Mouse (Mus musculus) embryonic facial prominence, embryonic 13.5 days (tissue): ENCODE results near the gene Abl2. TPM values are rescaled to one million over a fixed set of nuclear protein-coding genes. Genes with fewer than 3 reads are reported as not detected.

ENCODE experiments used
- ATAC-seq: fragments of 200-750 bp; cut with Nextera tagmentation; 2 replicates; pipeline ENCODE4 v1.8.0; 2017; ENCODE audit warnings: low read depth; ENCODE audit not compliant: insufficient number of reproducible peaks, insufficient read depth, low FRiP score, low TSS enrichment
- H3K27ac ChIP-seq: fragments of 300-500 bp; sonication (generic); 2 replicates; pipeline ENCODE4 v1.5.1; 2015; ENCODE audit warnings: moderate library complexity, mild to moderate bottlenecking, inconsistent platforms
- H3K27me3 ChIP-seq: fragments of 300-500 bp; sonication (generic); 2 replicates; pipeline ENCODE4 v1.6.1; 2015; ENCODE audit warnings: mild to moderate bottlenecking, inconsistent platforms
- H3K36me3 ChIP-seq: fragments of 300-500 bp; sonication (generic); 2 replicates; pipeline ENCODE4 v1.6.1; 2015; ENCODE audit warnings: mild to moderate bottlenecking, inconsistent platforms
- H3K4me1 ChIP-seq: fragments of 300-500 bp; sonication (generic); 2 replicates; pipeline ENCODE4 v1.6.1; 2015; ENCODE audit warnings: inconsistent platforms
- H3K4me2 ChIP-seq: fragments of 300-500 bp; sonication (generic); 2 replicates; pipeline ENCODE4 v1.6.1; 2015; ENCODE audit warnings: moderate library complexity, mild to moderate bottlenecking, inconsistent platforms
- H3K4me3 ChIP-seq: fragments of 300-500 bp; sonication (generic); 2 replicates; pipeline ENCODE4 v1.5.1; 2015; ENCODE audit warnings: mild to moderate bottlenecking, inconsistent platforms
- H3K9ac ChIP-seq: fragments of 300-500 bp; sonication (generic); 2 replicates; pipeline ENCODE4 v1.6.1; 2015; ENCODE audit warnings: mild to moderate bottlenecking, inconsistent platforms
- H3K9me3 ChIP-seq: fragments of 300-500 bp; sonication (generic); 2 replicates; pipeline ENCODE4 v1.6.1; 2016; ENCODE audit warnings: inconsistent platforms
- WGBS: fragments of 180-500 bp; shearing (Covaris S2); methylation state at CpG from one replicate; pipeline ENCODE4 v1.1.7; 2015; ENCODE audit warnings: mixed read lengths; 5-methylcytosine and 5-hydroxymethylcytosine counted together
- polyA plus RNA-seq: library from polyadenylated mRNA; unstranded; fragments of >200 nt; fragmentation: Nextera tagmentation; extraction: Ambion mirVana; gene quantifications from 2 replicates; pipeline ENCODE4 v1.2.1, GENCODE M21; 2015

Gene Abl2
- polyA plus RNA-seq, 1 experiment from 2014 or later: 5.2 TPM

DNA sequence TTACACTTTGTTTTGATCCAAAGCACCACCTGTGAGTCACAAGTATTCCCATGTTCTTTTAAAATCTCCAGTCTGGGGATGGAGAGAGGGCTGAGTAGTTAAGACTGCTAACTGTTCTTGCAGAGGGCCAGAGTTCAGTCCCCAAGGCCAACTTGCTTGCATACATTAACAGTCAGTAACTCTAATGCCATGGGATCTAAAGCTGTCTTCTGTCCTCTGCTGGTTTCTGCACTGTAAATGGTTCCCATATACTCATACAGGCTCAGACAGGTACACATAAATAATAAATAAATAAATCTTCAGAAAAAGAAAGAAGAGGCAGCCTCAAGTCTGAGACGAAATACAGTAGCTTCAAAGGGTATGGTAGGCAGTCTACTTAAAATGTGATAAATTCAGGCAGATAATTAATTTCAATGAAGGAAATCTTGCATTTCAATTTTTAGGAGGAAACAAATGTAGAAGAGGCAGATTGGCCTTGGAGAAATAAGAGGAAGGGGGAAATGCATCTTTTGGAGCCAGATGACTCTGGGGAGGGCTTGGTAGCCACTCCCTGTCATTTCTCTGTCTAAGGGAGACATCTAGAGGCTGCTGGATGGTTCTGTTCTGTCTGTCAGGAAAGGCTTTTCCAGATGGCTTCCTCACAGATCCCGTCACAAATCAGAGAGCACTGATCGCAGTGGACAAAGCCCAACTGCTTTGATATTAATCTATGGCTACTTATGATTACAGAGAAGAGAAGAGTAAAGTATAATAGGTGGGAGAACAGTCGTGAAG is 18.6 kb upstream of the Abl2 start:
- ATAC-seq: no peak

DNA sequence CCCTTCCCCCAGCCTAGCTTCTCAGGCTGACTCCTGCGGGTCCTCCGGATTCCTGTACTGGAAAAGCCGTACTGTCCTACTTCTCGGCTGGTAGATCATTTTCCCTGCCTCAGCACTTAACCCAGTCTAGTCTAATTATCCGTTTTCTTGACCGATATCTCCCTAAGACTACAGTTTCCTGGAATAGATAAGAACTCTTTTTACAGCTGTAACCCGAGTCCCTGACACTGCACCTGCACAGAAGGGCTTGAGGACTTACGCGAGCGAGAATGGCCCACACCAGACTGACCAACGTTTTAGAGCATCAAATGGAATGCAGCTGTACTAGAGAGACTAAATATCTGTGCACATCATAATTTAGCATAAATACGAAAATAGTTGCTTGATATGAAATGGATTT is 14.6 kb upstream of the Abl2 start:
- no peak overlapping the region for H3K27ac ChIP-seq
- H3K9ac ChIP-seq: no peak overlapping the region
- no peak for ATAC-seq
- H3K27me3 ChIP-seq: no peaks in the 10 kb centered on the region
- H3K36me3 ChIP-seq: no peaks in the 10 kb centered on the region
- no peak overlapping the region for H3K4me2 ChIP-seq
- H3K9me3 ChIP-seq: no peaks in the 10 kb centered on the region
- H3K4me1 ChIP-seq: peaks cover 4% of the 10 kb centered on the region; the same call in 1 of the 2 replicates
- no peak overlapping the region for H3K4me3 ChIP-seq
- 24% methylated on average over 12 of the region's 12 CpGs for WGBS

More for the DNA sequence above, 18.6 kb upstream of the Abl2 start:
- H3K4me2 ChIP-seq: no peak overlapping the region
- H3K27ac ChIP-seq: no peak overlapping the region
- 41% methylated on average over 4 of the region's 4 CpGs for WGBS
- no peaks in the 10 kb centered on the region for H3K36me3 ChIP-seq
- H3K9me3 ChIP-seq: no peaks in the 10 kb centered on the region
- no peaks in the 10 kb centered on the region for H3K27me3 ChIP-seq
- H3K4me3 ChIP-seq: no peak overlapping the region
- H3K9ac ChIP-seq: no peak overlapping the region
- peaks cover 4% of the 10 kb centered on the region; the same call in 1 of the 2 replicates for H3K4me1 ChIP-seq

DNA sequence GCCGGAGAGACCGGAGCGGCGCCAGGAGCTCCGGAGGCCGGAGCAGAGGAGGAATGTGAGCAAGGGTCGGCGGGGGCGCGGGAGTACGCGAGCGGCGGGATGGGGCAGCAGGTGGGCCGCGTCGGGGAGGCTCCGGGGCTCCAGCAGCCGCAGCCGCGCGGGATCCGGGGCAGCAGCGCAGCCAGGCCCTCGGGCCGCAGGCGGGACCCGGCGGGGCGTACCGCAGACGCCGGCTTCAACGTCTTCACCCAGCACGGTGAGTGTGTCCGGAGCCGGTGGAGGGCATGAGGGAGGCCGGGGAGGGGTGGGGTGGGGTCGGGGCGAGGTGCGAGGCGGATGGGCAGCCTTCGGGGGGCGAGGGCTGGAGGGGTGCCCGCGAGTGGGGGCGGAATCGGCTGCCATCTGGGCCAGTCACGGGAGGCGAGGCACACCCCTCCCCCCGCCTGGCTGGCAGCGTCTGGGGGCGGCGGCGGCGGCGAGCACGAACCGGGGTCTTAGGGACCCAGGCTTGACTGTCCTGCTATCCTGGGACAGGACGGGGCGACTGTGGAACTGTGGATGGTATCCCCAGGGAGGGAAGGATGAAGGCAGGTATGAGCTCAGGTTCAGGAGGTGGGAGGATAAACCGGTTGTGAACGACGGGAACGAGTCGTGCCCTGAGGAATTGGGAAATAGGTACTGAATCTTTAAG is 509 bp downstream of the Abl2 start:
- H3K27ac ChIP-seq: peak overlapping the region; percentile 96
- peak; percentile 48 for ATAC-seq
- WGBS: under 1% methylated on average over 52 of the region's 66 CpGs
- H3K9ac ChIP-seq: peak overlapping the region; percentile 99
- peak overlapping the region; percentile 95 for H3K4me3 ChIP-seq
- H3K4me1 ChIP-seq: peaks cover 10% of the 10 kb centered on the region
- H3K27me3 ChIP-seq: no peaks in the 10 kb centered on the region
- peak overlapping the region; percentile 69 for H3K4me2 ChIP-seq
- no peaks in the 10 kb centered on the region for H3K36me3 ChIP-seq
- no peaks in the 10 kb centered on the region for H3K9me3 ChIP-seq

DNA sequence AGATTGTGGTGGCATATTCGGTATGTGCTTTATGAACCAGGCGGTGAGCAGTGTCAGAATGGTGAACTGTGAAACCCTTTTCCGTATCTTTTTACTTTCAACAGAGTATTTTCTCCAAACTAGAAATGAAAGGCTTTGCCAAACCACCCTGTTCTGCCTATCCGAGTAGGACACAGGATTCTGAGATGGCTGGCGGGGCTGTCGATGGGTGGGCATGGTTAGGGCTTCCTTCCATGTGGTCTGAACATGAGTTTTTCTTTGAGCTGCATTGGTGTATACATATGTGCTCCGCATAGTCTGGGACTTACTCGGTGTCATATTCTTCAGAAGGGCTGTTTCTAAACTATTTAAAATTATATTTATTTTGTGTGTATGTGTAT is 1.0 kb downstream of the Abl2 start:
- H3K27me3 ChIP-seq: no peaks in the 10 kb centered on the region
- H3K9me3 ChIP-seq: no peaks in the 10 kb centered on the region
- peak overlapping the region; percentile 95 for H3K4me3 ChIP-seq
- WGBS: 9% methylated on average over 8 of the region's 8 CpGs
- peak overlapping the region; percentile 96; the same call in 1 of the 2 replicates for H3K27ac ChIP-seq
- peak overlapping the region; percentile 69 for H3K4me2 ChIP-seq
- peaks cover 10% of the 10 kb centered on the region for H3K4me1 ChIP-seq
- ATAC-seq: no peak
- no peaks in the 10 kb centered on the region for H3K36me3 ChIP-seq
- peak overlapping the region; percentile 99 for H3K9ac ChIP-seq

DNA sequence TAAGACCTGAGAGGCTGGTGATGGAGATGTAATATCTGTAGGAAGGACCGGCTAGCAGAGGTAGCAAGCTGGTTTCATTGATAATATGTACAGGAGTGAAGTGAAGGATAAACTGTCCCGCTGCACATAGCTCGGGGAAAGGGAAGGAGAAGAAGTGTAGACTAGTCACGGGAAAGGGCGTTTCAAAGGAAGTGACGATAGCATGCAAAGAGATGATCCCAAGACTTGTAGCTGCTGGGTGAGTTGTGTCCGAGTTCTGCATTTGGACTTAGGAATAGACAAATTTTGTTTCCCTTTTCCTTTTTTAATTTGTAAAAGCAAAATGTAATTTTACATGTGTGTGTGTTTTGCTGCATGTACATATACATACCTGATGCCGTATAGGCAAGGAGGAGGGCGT is 1.9 kb downstream of the Abl2 start:
- H3K27ac ChIP-seq: no peak overlapping the region
- 92% methylated on average over 9 of the region's 9 CpGs for WGBS
- H3K36me3 ChIP-seq: no peaks in the 10 kb centered on the region
- H3K4me1 ChIP-seq: peaks cover 10% of the 10 kb centered on the region
- H3K9ac ChIP-seq: no peak overlapping the region
- H3K4me2 ChIP-seq: peak overlapping the region; percentile 69
- H3K9me3 ChIP-seq: no peaks in the 10 kb centered on the region
- H3K4me3 ChIP-seq: no peak overlapping the region
- no peak for ATAC-seq
- H3K27me3 ChIP-seq: no peaks in the 10 kb centered on the region

DNA sequence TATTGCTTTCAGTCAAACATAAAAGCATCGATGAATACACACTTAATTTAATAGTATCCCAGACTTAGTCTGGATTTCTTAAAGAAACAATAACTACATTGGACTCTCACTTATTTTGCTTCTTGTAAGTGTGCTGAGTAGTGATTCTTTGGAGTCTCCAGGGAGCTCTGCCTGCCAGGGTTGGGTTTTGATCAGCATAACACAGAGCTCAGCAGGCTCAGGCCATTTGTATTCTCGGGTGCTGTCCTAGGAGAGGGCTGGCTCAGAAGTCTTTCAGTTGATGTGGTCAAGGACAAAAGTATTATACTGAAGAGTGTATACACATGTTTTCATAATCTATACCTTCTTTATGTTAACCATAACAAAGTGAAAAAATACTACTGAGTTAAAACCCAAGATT is 6.7 kb downstream of the Abl2 start:
- Histone ChIP-seq H3K27me3 (no peaks in the 10 kb centered on the region), H3K4me2 (no peak overlapping the region), H3K9ac (no peak overlapping the region), H3K4me3 (no peak overlapping the region), H3K4me1 (peaks cover 7% of the 10 kb centered on the region), H3K9me3 (no peaks in the 10 kb centered on the region), H3K27ac (no peak overlapping the region), H3K36me3 (no peaks in the 10 kb centered on the region)
- WGBS: 65% methylated on average over 2 of the region's 2 CpGs
- ATAC-seq: no peak

DNA sequence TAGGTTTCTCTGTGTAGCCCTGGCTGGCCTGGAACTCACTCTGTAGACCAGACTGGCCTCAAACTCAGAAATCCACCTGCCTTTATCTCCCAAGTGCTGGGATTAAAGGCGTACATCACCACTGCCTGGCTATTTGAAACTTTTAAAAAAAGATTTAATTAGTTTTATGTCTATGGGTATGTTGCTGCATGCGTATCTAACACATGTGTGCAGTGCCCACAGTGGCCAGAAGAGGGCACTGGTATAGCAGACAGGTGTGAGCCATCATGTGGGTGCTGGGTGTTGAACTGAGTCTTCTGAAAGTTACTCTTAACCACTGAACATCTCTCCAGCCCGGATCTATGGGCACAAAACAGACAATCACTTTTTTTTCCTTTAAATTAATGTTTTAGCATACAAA is 7.5 kb downstream of the Abl2 start:
- peaks cover 9% of the 10 kb centered on the region; the same call in 1 of the 2 replicates for H3K4me1 ChIP-seq

DNA sequence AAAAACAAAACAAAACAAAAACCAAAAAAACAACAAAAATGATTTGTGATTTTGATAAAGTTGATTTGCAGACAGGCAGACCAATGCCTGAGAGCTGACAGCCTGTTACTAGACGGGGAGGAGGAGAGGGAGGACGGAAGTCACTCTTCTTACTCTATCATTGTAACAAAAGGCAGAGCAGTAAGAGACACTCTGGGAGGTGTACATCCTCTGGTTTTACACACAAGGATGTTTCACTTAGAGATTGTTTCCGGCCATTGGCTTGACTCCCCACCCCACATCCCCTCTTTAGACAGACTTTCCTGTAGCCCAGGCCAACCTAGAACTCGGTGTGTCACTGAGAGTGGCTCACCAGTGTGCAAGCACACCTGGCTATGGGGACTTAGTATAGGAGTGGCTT is 11.0 kb downstream of the Abl2 start:
- Histone ChIP-seq H3K36me3 (no peaks in the 10 kb centered on the region), H3K27me3 (no peaks in the 10 kb centered on the region), H3K27ac (no peak overlapping the region), H3K9me3 (no peaks in the 10 kb centered on the region), H3K9ac (no peak overlapping the region), H3K4me3 (no peak overlapping the region), H3K4me1 (peaks cover 9% of the 10 kb centered on the region; the same call in 1 of the 2 replicates), H3K4me2 (no peak overlapping the region)
- WGBS: 82% methylated on average over 4 of the region's 4 CpGs
- no peak for ATAC-seq

More for the DNA sequence above, 7.5 kb downstream of the Abl2 start:
- Histone ChIP-seq H3K27me3 (no peaks in the 10 kb centered on the region), H3K9ac (no peak overlapping the region), H3K4me3 (no peak overlapping the region), H3K9me3 (no peaks in the 10 kb centered on the region), H3K4me2 (no peak overlapping the region), H3K27ac (no peak overlapping the region), H3K36me3 (no peaks in the 10 kb centered on the region)
- ATAC-seq: no peak
- 98% methylated on average over 3 of the region's 3 CpGs for WGBS

DNA sequence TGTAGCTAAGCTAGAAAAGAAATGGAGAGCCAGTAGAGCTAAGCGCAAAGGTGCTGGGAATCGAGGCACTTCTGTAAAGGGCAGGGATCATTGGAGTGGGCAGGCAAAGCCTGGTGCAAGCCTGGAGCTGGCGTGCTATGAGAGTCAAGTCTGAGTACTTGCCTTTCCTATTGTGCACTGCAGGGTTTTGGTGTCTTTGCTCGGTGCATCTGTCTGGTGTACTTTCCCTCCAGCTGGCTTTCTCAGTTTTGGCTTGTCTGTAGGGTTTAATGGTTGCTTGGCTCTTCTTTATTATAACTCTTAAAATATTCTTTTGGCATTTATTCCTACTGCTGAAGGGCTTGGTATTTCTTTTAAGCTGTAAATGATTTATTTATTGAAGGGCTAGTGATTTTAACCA is 14.4 kb downstream of the Abl2 start:
- no peak overlapping the region for H3K27ac ChIP-seq
- no peak overlapping the region for H3K4me3 ChIP-seq
- H3K36me3 ChIP-seq: no peaks in the 10 kb centered on the region
- 89% methylated on average over 4 of the region's 4 CpGs for WGBS
- no peak for ATAC-seq
- H3K27me3 ChIP-seq: no peaks in the 10 kb centered on the region
- H3K9me3 ChIP-seq: no peaks in the 10 kb centered on the region
- 0 out of 2 replicates have a peak, but pooled peaks cover 5% of the 10 kb centered on the region for H3K4me1 ChIP-seq
- H3K9ac ChIP-seq: no peak overlapping the region
- H3K4me2 ChIP-seq: no peak overlapping the region

DNA sequence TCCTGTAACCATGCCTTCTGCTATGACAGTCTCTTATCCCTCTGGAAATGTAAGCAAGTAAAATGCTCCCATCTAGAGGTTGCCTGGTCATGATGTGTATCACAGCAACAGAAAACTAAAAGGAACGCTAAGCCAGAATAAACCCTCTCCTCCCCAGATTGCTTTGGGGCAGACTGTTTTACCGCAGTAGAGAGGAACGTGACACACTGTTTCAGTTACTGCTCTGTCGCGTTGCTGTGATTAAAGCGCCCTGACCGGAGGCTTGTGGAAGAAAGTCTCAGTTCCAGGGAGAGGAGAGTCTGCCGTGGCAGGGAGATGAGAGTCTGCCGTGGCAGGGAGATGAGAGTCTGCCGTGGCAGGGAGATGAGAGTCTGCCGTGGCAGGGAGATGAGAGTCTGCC is 22.6 kb downstream of the Abl2 start:
- Histone ChIP-seq H3K4me1 (peaks cover 18% of the 10 kb centered on the region), H3K27ac (peak overlapping the region; percentile 53; the same call in 1 of the 2 replicates), H3K36me3 (no peaks in the 10 kb centered on the region), H3K27me3 (no peaks in the 10 kb centered on the region), H3K9ac (no peak overlapping the region), H3K4me2 (peak overlapping the region; percentile 42), H3K9me3 (no peaks in the 10 kb centered on the region), H3K4me3 (no peak overlapping the region)
- WGBS: 32% methylated on average over 11 of the region's 11 CpGs
- ATAC-seq: no peak

DNA sequence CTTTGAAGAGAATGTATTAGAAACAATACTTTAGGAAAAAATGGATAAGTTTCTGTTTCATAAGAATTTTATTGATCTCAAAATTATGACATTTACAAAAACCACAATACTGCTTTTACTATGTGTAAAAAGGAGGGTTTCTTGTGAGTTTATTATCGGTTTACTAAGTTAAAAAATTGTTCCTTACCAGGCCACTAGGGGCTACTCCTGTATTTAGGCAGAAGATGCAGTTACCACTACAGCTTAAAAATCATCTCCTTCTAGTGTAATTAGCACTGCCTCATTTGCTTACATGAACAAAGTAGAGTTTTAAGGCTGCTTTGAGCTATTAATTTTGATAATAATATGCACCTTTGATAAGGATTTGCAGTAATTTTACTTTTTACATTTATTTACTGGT is 25.6 kb downstream of the Abl2 start:
- ATAC-seq: no peak
- no peaks in the 10 kb centered on the region for H3K36me3 ChIP-seq
- WGBS: 67% methylated on average over 1 of the region's 1 CpGs
- H3K4me3 ChIP-seq: no peak overlapping the region
- H3K27ac ChIP-seq: no peak overlapping the region
- no peaks in the 10 kb centered on the region for H3K9me3 ChIP-seq
- no peaks in the 10 kb centered on the region for H3K27me3 ChIP-seq
- no peak overlapping the region for H3K9ac ChIP-seq
- peaks cover 18% of the 10 kb centered on the region for H3K4me1 ChIP-seq
- H3K4me2 ChIP-seq: no peak overlapping the region

DNA sequence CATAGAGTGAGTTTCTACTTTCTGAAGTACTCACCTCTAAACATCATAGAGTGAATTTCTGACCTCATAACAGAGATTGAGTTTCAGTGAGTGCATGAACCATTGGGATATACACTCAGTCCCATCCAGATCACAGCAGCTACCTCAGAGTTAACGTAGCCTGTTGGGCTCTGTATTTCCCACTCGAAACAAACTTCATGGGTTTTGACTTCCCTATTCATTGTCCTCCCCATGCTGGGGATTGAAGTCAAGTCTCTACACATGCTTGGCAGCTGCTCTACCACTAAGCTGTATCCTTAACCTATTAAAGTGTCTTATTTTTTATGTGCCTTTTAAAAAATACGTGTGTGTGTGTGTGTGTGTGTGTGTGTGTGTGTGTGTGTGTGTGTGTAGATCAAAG is 26.9 kb downstream of the Abl2 start:
- Histone ChIP-seq H3K9me3 (no peaks in the 10 kb centered on the region), H3K4me2 (no peak overlapping the region), H3K27ac (no peak overlapping the region), H3K27me3 (no peaks in the 10 kb centered on the region), H3K4me3 (no peak overlapping the region), H3K36me3 (no peaks in the 10 kb centered on the region), H3K9ac (no peak overlapping the region), H3K4me1 (peaks cover 13% of the 10 kb centered on the region)
- WGBS: 60% methylated on average over 3 of the region's 3 CpGs
- ATAC-seq: no peak
